Mouse (Mus musculus) retina, adult 2 months (tissue): ENCODE results near the gene Nucb2.
A peak's percentile ranks its signal among the peaks of the same experiment; 100 is the strongest.

ENCODE experiments used
- DNase-seq: peaks from one replicate; pipeline ENCODE4 v3.0.0-alpha.2; 2012; ENCODE audit warnings: low read depth, low spot score

The Nucb2 gene

GRCm38 (mm10) chr7:116503879-116504817 lies at the start of gene Nucb2:
Nucb2 (plus strand) TSS chr7:116504369.
- peak; percentile 96 for DNase-seq

- DNase-seq, result no peak
These were observed 47.2 kb upstream of the Nucb2 start for GRCm38 (mm10) chr7:116456964-116457363.

GRCm38 (mm10) chr7:116457391-116457790 lies 46.8 kb upstream of the Nucb2 start:
- no peak for DNase-seq

GRCm38 (mm10) chr7:116458985-116459441 lies 45.2 kb upstream of the Nucb2 start:
- peak; percentile 11 for DNase-seq

GRCm38 (mm10) chr7:116462114-116462513 lies 42.1 kb upstream of the Nucb2 start:
- DNase-seq, result no peak

- DNase-seq, result no peak
These were observed 28.3 kb upstream of the Nucb2 start for GRCm38 (mm10) chr7:116475836-116476235.

GRCm38 (mm10) chr7:116476264-116476663 lies 27.9 kb upstream of the Nucb2 start:
- no peak for DNase-seq

GRCm38 (mm10) chr7:116483106-116483505 lies 21.1 kb upstream of the Nucb2 start:
- no peak for DNase-seq

GRCm38 (mm10) chr7:116483782-116484181 lies 20.4 kb upstream of the Nucb2 start:
- no peak for DNase-seq

GRCm38 (mm10) chr7:116484213-116484612 lies 20.0 kb upstream of the Nucb2 start:
- no peak for DNase-seq

GRCm38 (mm10) chr7:116485062-116485601 lies 19.0 kb upstream of the Nucb2 start:
- DNase-seq, result no peak

GRCm38 (mm10) chr7:116491113-116491512 lies 13.1 kb upstream of the Nucb2 start:
- no peak for DNase-seq

- no peak for DNase-seq
These were observed 10.7 kb upstream of the Nucb2 start for GRCm38 (mm10) chr7:116493267-116494003.

- DNase-seq, result no peak
These were observed 9.6 kb upstream of the Nucb2 start for GRCm38 (mm10) chr7:116494618-116495017.

- DNase-seq, result no peak
These were observed 7.4 kb upstream of the Nucb2 start for GRCm38 (mm10) chr7:116496760-116497159.

GRCm38 (mm10) chr7:116504818-116505170 lies 625 bp downstream of the Nucb2 start:
- no peak for DNase-seq

- no peak for DNase-seq
These were observed 9.9 kb downstream of the Nucb2 start for GRCm38 (mm10) chr7:116514030-116514429.

GRCm38 (mm10) chr7:116514546-116514945 lies 10.4 kb downstream of the Nucb2 start:
- DNase-seq, result no peak

GRCm38 (mm10) chr7:116515059-116515458 lies 10.9 kb downstream of the Nucb2 start:
- DNase-seq, result no peak

GRCm38 (mm10) chr7:116515514-116516135 lies 11.5 kb downstream of the Nucb2 start:
- no peak for DNase-seq

- DNase-seq, result no peak
These were observed 13.1 kb downstream of the Nucb2 start for GRCm38 (mm10) chr7:116517240-116517639.

- DNase-seq, result no peak
These were observed 14.0 kb downstream of the Nucb2 start for GRCm38 (mm10) chr7:116518155-116518554.
